8 mouse cellular contexts compared by ENCODE assay signal in genomic region chr2:110564673-110565627, GRCm38 (mm10). TPM values are rescaled to one million over a fixed set of nuclear protein-coding genes. Genes with fewer than 3 reads are reported as not detected.
DNase-seq lines count a peak whose midpoint lies in the region; ATAC-seq and TF ChIP-seq lines count a peak whose summit lies in the region.

No protein-coding gene starts in this region.

- H3K36me3 ChIP-seq in C2C12 (ENCODE audit: control insufficient read depth, insufficient read depth) = no peaks in the 10 kb centered on the region
- H3K36me3 ChIP-seq in heart, embryonic 12.5 days = no peaks in the 10 kb centered on the region
- H3K36me3 ChIP-seq in neural tube, embryonic 12.5 days = no peaks in the 10 kb centered on the region

- H3K27me3 ChIP-seq in C2C12 (ENCODE audit: control insufficient read depth, insufficient read depth, insufficient read length) = no peaks in the 10 kb centered on the region
- no peaks in the 10 kb centered on the region for H3K27me3 ChIP-seq in heart, embryonic 12.5 days (replicated peaks)
- no peaks in the 10 kb centered on the region for H3K27me3 ChIP-seq in neural tube, embryonic 12.5 days (replicated peaks)

- peak; percentile 76 for DNase-seq in brain, adult 2 months (ENCODE audit: low read depth, low spot score)
- DNase-seq in fat pad, adult 2 months (ENCODE audit: extremely low read depth, low read depth, low spot score) = peak; percentile 4
- peak; percentile 84 for DNase-seq in kidney, postnatal 14 days
- DNase-seq in liver = peak; percentile 48
- no peak for DNase-seq in spleen, postnatal 14 days (ENCODE audit: low spot score in 2 of 2)

- no peak overlapping the region for H3K27ac ChIP-seq in heart, embryonic 12.5 days (ENCODE audit: poor library complexity, severe bottlenecking)
- H3K27ac ChIP-seq in neural tube, embryonic 12.5 days = no peak overlapping the region

- WGBS in heart, embryonic 12.5 days = 34% methylated on average over 5 of the region's 5 CpGs
- 38% methylated on average over 5 of the region's 5 CpGs for WGBS in neural tube, embryonic 12.5 days

- no peak overlapping the region for H3ac ChIP-seq in C2C12 (ENCODE audit: control insufficient read depth, insufficient read length, low read depth)

- TF ChIP-seq CTCF in C2C12 (IDR thresholded peaks at IDR 0.05; ENCODE audit: control insufficient read depth, insufficient read depth, insufficient read length) = peak; percentile 44

- no peak overlapping the region for H3K4me2 ChIP-seq in heart, embryonic 12.5 days
- no peak overlapping the region for H3K4me2 ChIP-seq in neural tube, embryonic 12.5 days (replicated peaks)

- H3K4me3 ChIP-seq in C2C12 (ENCODE audit: insufficient read depth, poor library complexity, severe bottlenecking) = no peak overlapping the region
- H3K4me3 ChIP-seq in heart, embryonic 12.5 days = no peak overlapping the region
- H3K4me3 ChIP-seq in neural tube, embryonic 12.5 days = no peak overlapping the region

- H3K79me2 ChIP-seq in C2C12 (ENCODE audit: control insufficient read depth, insufficient read depth) = no peaks in the 10 kb centered on the region

- no peak overlapping the region for H3K9ac ChIP-seq in heart, embryonic 12.5 days
- no peak overlapping the region for H3K9ac ChIP-seq in neural tube, embryonic 12.5 days

- H3K4me1 ChIP-seq in heart, embryonic 12.5 days (replicated peaks) = no peaks in the 10 kb centered on the region
- no peaks in the 10 kb centered on the region for H3K4me1 ChIP-seq in neural tube, embryonic 12.5 days

- H3K79me3 ChIP-seq in C2C12 (ENCODE audit: low read depth) = no peaks in the 10 kb centered on the region

- ATAC-seq in heart, embryonic 12.5 days (ENCODE audit: insufficient number of reproducible peaks, low FRiP score) = 0 out of 2 replicates have a peak, but pooled peaks have one; percentile 29
- ATAC-seq in neural tube, embryonic 12.5 days (ENCODE audit: low FRiP score, low read depth) = peak; percentile 86

- H3K9me3 ChIP-seq in heart, embryonic 12.5 days (replicated peaks) = no peaks in the 10 kb centered on the region
- H3K9me3 ChIP-seq in neural tube, embryonic 12.5 days = no peaks in the 10 kb centered on the region

TF ChIP-seq in C2C12, 6 proteins besides CTCF, POLR2A, EP300 and RAD21:
- peak; percentile 86 for TF ChIP-seq USF1 (IDR thresholded peaks at IDR 0.05; ENCODE audit: low read depth)
- no peak for TF ChIP-seq MAX (IDR thresholded peaks at IDR 0.05)
TF ChIP-seq in C2C12: peak in this region for 1.

RNA-seq across cellular contexts. Expression of gene Slc5a12, which starts 32.1 kb away (rescaled TPM):
- not detected for polyA plus RNA-seq in C2C12 (2012; fragmentation: generic; extraction: Trizol)
- not detected in 2 replicates for polyA plus RNA-seq in heart, embryonic 12.5 days (2016; fragmentation: Nextera tagmentation; extraction: Ambion mirVana)
- polyA plus RNA-seq in neural tube, embryonic 12.5 days (2016; fragmentation: Nextera tagmentation; extraction: Ambion mirVana) = not detected in 2 replicates

Comparison
In these comparisons a context has a peak if more than half of its experiments do, and no peak if none do; other contexts are left out.
1. DNase-seq: peak in brain, adult 2 months (single experiment), fat pad, adult 2 months (single experiment), kidney, postnatal 14 days (single experiment) and liver (single experiment); none in spleen, postnatal 14 days (0 of 2).